Mouse (Mus musculus): Measurements from ENCODE around the gene Mfsd13b. TPM values are rescaled to one million over a fixed set of nuclear protein-coding genes. Genes with fewer than 3 reads are reported as not detected.

The Mfsd13b gene
- polyA plus RNA-seq, 1 experiment from 2014 or later: 0.37 TPM

- Histone ChIP-seq H3K27ac (peak within 1 kb of the TSS; percentile 100), H3K27me3 (ENCODE audit: insufficient read depth, poor library complexity, severe bottlenecking) (peaks cover 16% of the 10 kb centered on the region), H3K4me3 (peak within 1 kb of the TSS; percentile 94), H3K36me3 (no peaks in the 10 kb centered on the region), H3K9me3 (no peaks in the 10 kb centered on the region), H3K4me1 (replicated peaks) (peaks cover 32% of the 10 kb centered on the region)
- 3% methylated on average over 42 of the region's 43 CpGs for WGBS
- DNase-seq (ENCODE audit: low spot score): peak; percentile 97
Measured at GRCm38 (mm10) chr7:121033856-121034652, 51.7 kb downstream of the Mfsd13b start, which contains the start of gene Mettl9. Gene Mettl9, plus strand, starts transcription at chr7:121034445.

- no peaks in the 10 kb centered on the region for H3K36me3 ChIP-seq
- WGBS: under 1% methylated on average over 63 of the region's 63 CpGs
- peak overlapping the region; percentile 100 for H3K27ac ChIP-seq
- H3K27me3 ChIP-seq (ENCODE audit: insufficient read depth, poor library complexity, severe bottlenecking): peaks cover 16% of the 10 kb centered on the region
- H3K4me1 ChIP-seq (replicated peaks): peaks cover 32% of the 10 kb centered on the region
- H3K9me3 ChIP-seq: no peaks in the 10 kb centered on the region
- no peak for DNase-seq (ENCODE audit: low spot score)
- H3K4me3 ChIP-seq: peak overlapping the region; percentile 94
Measured at GRCm38 (mm10) chr7:121034701-121035141, 52.4 kb downstream of the Mfsd13b start.

- peaks cover 16% of the 10 kb centered on the region for H3K27me3 ChIP-seq (ENCODE audit: insufficient read depth, poor library complexity, severe bottlenecking)
- WGBS: under 1% methylated on average over 24 of the region's 24 CpGs
- H3K4me3 ChIP-seq: peak overlapping the region; percentile 94
- H3K36me3 ChIP-seq: no peaks in the 10 kb centered on the region
- peaks cover 32% of the 10 kb centered on the region for H3K4me1 ChIP-seq (replicated peaks)
- H3K9me3 ChIP-seq: no peaks in the 10 kb centered on the region
- DNase-seq (ENCODE audit: low spot score): peak; percentile 64
- peak overlapping the region; percentile 100 for H3K27ac ChIP-seq
Measured at GRCm38 (mm10) chr7:121035161-121035721, 52.9 kb downstream of the Mfsd13b start.

GRCm38 (mm10) chr7:121040595-121040994, 58.3 kb downstream of the Mfsd13b start:
- WGBS: 94% methylated on average over 4 of the region's 4 CpGs
- H3K27me3 ChIP-seq (ENCODE audit: insufficient read depth, poor library complexity, severe bottlenecking): no peaks in the 10 kb centered on the region
- peaks cover 5% of the 10 kb centered on the region; the same call in 1 of the 2 replicates for H3K9me3 ChIP-seq
- H3K27ac ChIP-seq: no peak overlapping the region
- peaks cover 27% of the 10 kb centered on the region for H3K4me1 ChIP-seq (replicated peaks)
- H3K4me3 ChIP-seq: no peak overlapping the region
- DNase-seq (ENCODE audit: low spot score): no peak
- H3K36me3 ChIP-seq: peaks cover 12% of the 10 kb centered on the region

GRCm38 (mm10) chr7:121041989-121042388, 59.7 kb downstream of the Mfsd13b start:
- H3K36me3 ChIP-seq: peaks cover 12% of the 10 kb centered on the region

GRCm38 (mm10) chr7:121043004-121043403, 60.7 kb downstream of the Mfsd13b start:
- Histone ChIP-seq H3K36me3 (peaks cover 15% of the 10 kb centered on the region), H3K9me3 (peaks cover 5% of the 10 kb centered on the region; the same call in 1 of the 2 replicates), H3K27ac (no peak overlapping the region), H3K4me1 (replicated peaks) (peaks cover 4% of the 10 kb centered on the region; the same call in 1 of the 2 replicates), H3K27me3 (ENCODE audit: insufficient read depth, poor library complexity, severe bottlenecking) (no peaks in the 10 kb centered on the region), H3K4me3 (no peak overlapping the region)
- DNase-seq (ENCODE audit: low spot score): no peak
- 96% methylated on average over 3 of the region's 3 CpGs for WGBS

More at GRCm38 (mm10) chr7:121041989-121042388, 59.7 kb downstream of the Mfsd13b start:
- no peaks in the 10 kb centered on the region for H3K27me3 ChIP-seq (ENCODE audit: insufficient read depth, poor library complexity, severe bottlenecking)
- H3K4me1 ChIP-seq (replicated peaks): peaks cover 14% of the 10 kb centered on the region
- no peak overlapping the region for H3K4me3 ChIP-seq
- H3K9me3 ChIP-seq: peaks cover 5% of the 10 kb centered on the region; the same call in 1 of the 2 replicates
- WGBS: 76% methylated on average over 1 of the region's 1 CpGs
- no peak overlapping the region for H3K27ac ChIP-seq
- no peak for DNase-seq (ENCODE audit: low spot score)

- H3K4me3 ChIP-seq: no peak overlapping the region
- DNase-seq (ENCODE audit: low spot score): no peak
- H3K4me1 ChIP-seq (replicated peaks): no peaks in the 10 kb centered on the region
- H3K27ac ChIP-seq: no peak overlapping the region
- no peaks in the 10 kb centered on the region for H3K27me3 ChIP-seq (ENCODE audit: insufficient read depth, poor library complexity, severe bottlenecking)
- H3K36me3 ChIP-seq: peaks cover 20% of the 10 kb centered on the region
- H3K9me3 ChIP-seq: peaks cover 5% of the 10 kb centered on the region; the same call in 1 of the 2 replicates
- WGBS: 94% methylated on average over 1 of the region's 1 CpGs
Measured at GRCm38 (mm10) chr7:121043510-121043909, 61.2 kb downstream of the Mfsd13b start.

- no peaks in the 10 kb centered on the region for H3K27me3 ChIP-seq (ENCODE audit: insufficient read depth, poor library complexity, severe bottlenecking)
- H3K4me1 ChIP-seq (replicated peaks): no peaks in the 10 kb centered on the region
- 94% methylated on average over 1 of the region's 1 CpGs for WGBS
- peaks cover 5% of the 10 kb centered on the region; the same call in 1 of the 2 replicates for H3K9me3 ChIP-seq
- peaks cover 27% of the 10 kb centered on the region for H3K36me3 ChIP-seq
- no peak overlapping the region for H3K27ac ChIP-seq
- no peak for DNase-seq (ENCODE audit: low spot score)
- H3K4me3 ChIP-seq: no peak overlapping the region
Measured at GRCm38 (mm10) chr7:121044251-121044650, 61.9 kb downstream of the Mfsd13b start.

GRCm38 (mm10) chr7:121045671-121046453, 63.6 kb downstream of the Mfsd13b start:
- WGBS: 97% methylated on average over 6 of the region's 6 CpGs
- no peak overlapping the region for H3K4me3 ChIP-seq
- no peak for DNase-seq (ENCODE audit: low spot score)

GRCm38 (mm10) chr7:121047624-121048023, 65.3 kb downstream of the Mfsd13b start:
- Histone ChIP-seq H3K27me3 (ENCODE audit: insufficient read depth, poor library complexity, severe bottlenecking) (no peaks in the 10 kb centered on the region), H3K4me3 (no peak overlapping the region), H3K4me1 (replicated peaks) (no peaks in the 10 kb centered on the region), H3K36me3 (peaks cover 61% of the 10 kb centered on the region), H3K27ac (no peak overlapping the region), H3K9me3 (peaks cover 5% of the 10 kb centered on the region; the same call in 1 of the 2 replicates)
- DNase-seq (ENCODE audit: low spot score): no peak
- WGBS: 98% methylated on average over 2 of the region's 2 CpGs

More at GRCm38 (mm10) chr7:121045671-121046453, 63.6 kb downstream of the Mfsd13b start:
- Histone ChIP-seq H3K27me3 (ENCODE audit: insufficient read depth, poor library complexity, severe bottlenecking) (no peaks in the 10 kb centered on the region), H3K4me1 (replicated peaks) (no peaks in the 10 kb centered on the region), H3K27ac (no peak overlapping the region), H3K36me3 (peaks cover 43% of the 10 kb centered on the region), H3K9me3 (peaks cover 5% of the 10 kb centered on the region; the same call in 1 of the 2 replicates)

GRCm38 (mm10) chr7:121053071-121053470, 70.8 kb downstream of the Mfsd13b start:
- H3K27me3 ChIP-seq (ENCODE audit: insufficient read depth, poor library complexity, severe bottlenecking): no peaks in the 10 kb centered on the region
- no peak overlapping the region for H3K27ac ChIP-seq
- no peaks in the 10 kb centered on the region for H3K9me3 ChIP-seq
- H3K36me3 ChIP-seq: peaks cover 99% of the 10 kb centered on the region
- H3K4me3 ChIP-seq: no peak overlapping the region
- 92% methylated on average over 4 of the region's 4 CpGs for WGBS
- no peak for DNase-seq (ENCODE audit: low spot score)
- H3K4me1 ChIP-seq (replicated peaks): no peaks in the 10 kb centered on the region

- peaks cover 66% of the 10 kb centered on the region for H3K36me3 ChIP-seq
Measured at GRCm38 (mm10) chr7:121059477-121060218, 77.3 kb downstream of the Mfsd13b start.

More at GRCm38 (mm10) chr7:121059477-121060218, 77.3 kb downstream of the Mfsd13b start:
- Histone ChIP-seq H3K9me3 (no peaks in the 10 kb centered on the region), H3K27ac (no peak overlapping the region), H3K4me3 (no peak overlapping the region), H3K27me3 (ENCODE audit: insufficient read depth, poor library complexity, severe bottlenecking) (no peaks in the 10 kb centered on the region), H3K4me1 (replicated peaks) (no peaks in the 10 kb centered on the region)
- WGBS: 73% methylated on average over 6 of the region's 6 CpGs
- DNase-seq (ENCODE audit: low spot score): no peak
